Mouse (Mus musculus): ENCODE measurements around the gene Kcnh4.
"Not testable (repeated sequence)": the region's sequence is repeated elsewhere in the genome, so short reads cannot be mapped to it uniquely, and the experiment has no call there.

The Kcnh4 gene

GRCm38 (mm10) chr11:100759611-100760233 lies at the start of gene Kcnh4:
Kcnh4 (minus strand) TSS chr11:100759942.
- peak; percentile 67 to 71 for DNase-seq

GRCm38 (mm10) chr11:100806380-100807305 lies 46.9 kb upstream of the Kcnh4 start:
- no peak for DNase-seq

GRCm38 (mm10) chr11:100805535-100805934 lies 45.8 kb upstream of the Kcnh4 start:
- DNase-seq: peak in 1 of 2 experiments; percentile 40

GRCm38 (mm10) chr11:100804409-100804808 lies 44.7 kb upstream of the Kcnh4 start:
- no peak for DNase-seq

GRCm38 (mm10) chr11:100799426-100799825 lies 39.7 kb upstream of the Kcnh4 start:
- DNase-seq: no peak

- DNase-seq: no peak
These were observed 36.8 kb upstream of the Kcnh4 start for GRCm38 (mm10) chr11:100796585-100796984.

GRCm38 (mm10) chr11:100795386-100795785 lies 35.6 kb upstream of the Kcnh4 start:
- no peak for DNase-seq

GRCm38 (mm10) chr11:100791457-100792049 lies 31.8 kb upstream of the Kcnh4 start:
- no peak for DNase-seq

- not testable (repeated sequence) for DNase-seq
These were observed 30.9 kb upstream of the Kcnh4 start for GRCm38 (mm10) chr11:100790644-100791043.

- DNase-seq: no peak
These were observed 30.0 kb upstream of the Kcnh4 start for GRCm38 (mm10) chr11:100789702-100790101.

- no peak for DNase-seq
These were observed 26.0 kb upstream of the Kcnh4 start for GRCm38 (mm10) chr11:100785774-100786173.

GRCm38 (mm10) chr11:100784286-100784685 lies 24.5 kb upstream of the Kcnh4 start:
- no peak for DNase-seq

- DNase-seq: no peak
These were observed 22.8 kb upstream of the Kcnh4 start for GRCm38 (mm10) chr11:100782568-100782967.

- peak in 1 of 2 experiments; percentile 54 for DNase-seq
These were observed 22.2 kb upstream of the Kcnh4 start for GRCm38 (mm10) chr11:100781763-100782475.

- DNase-seq: no peak
These were observed 20.5 kb upstream of the Kcnh4 start for GRCm38 (mm10) chr11:100780247-100780646.

GRCm38 (mm10) chr11:100778069-100778468 lies 18.3 kb upstream of the Kcnh4 start:
- no peak for DNase-seq

- no peak for DNase-seq
These were observed 16.2 kb upstream of the Kcnh4 start for GRCm38 (mm10) chr11:100775921-100776320.

- no peak for DNase-seq
These were observed 14.5 kb upstream of the Kcnh4 start for GRCm38 (mm10) chr11:100774261-100774660.

GRCm38 (mm10) chr11:100770646-100771408 lies 11.1 kb upstream of the Kcnh4 start, which contains the start of gene Ghdc:
Ghdc (minus strand) TSS chr11:100770957.
- peak; percentile 83 to 85 for DNase-seq

GRCm38 (mm10) chr11:100769980-100770379 lies 10.2 kb upstream of the Kcnh4 start:
- no peak for DNase-seq

- DNase-seq: no peak
These were observed 8.1 kb upstream of the Kcnh4 start for GRCm38 (mm10) chr11:100767871-100768270.

GRCm38 (mm10) chr11:100766726-100767125 lies 7.0 kb upstream of the Kcnh4 start:
- DNase-seq: no peak

All from lung, postnatal 4 days (tissue).